Mouse (Mus musculus) E14TG2a.4 (cell line): Measurements from ENCODE around the gene Pthlh.
"Not testable (repeated sequence)": the region's sequence is repeated elsewhere in the genome, so short reads cannot be mapped to it uniquely, and the experiment has no call there.

Experiments used
- H3K27me3 ChIP-seq: 2 replicates; pipeline ENCODE4 v1.6.1; 2014; ENCODE audit warnings: low read length, control low read depth; ENCODE audit not compliant: insufficient read depth
- H3K36me3 ChIP-seq: 2 replicates; pipeline ENCODE4 v1.6.1; 2014; ENCODE audit warnings: low read length, control low read depth; ENCODE audit not compliant: insufficient read depth
- H3K4me1 ChIP-seq: replicated peaks from 2 replicates; pipeline ENCODE4 v1.6.1; 2014; ENCODE audit warnings: low read depth, low read length, control low read depth
- H3K4me3 ChIP-seq: replicated peaks from 2 replicates; pipeline ENCODE4 v1.5.1; 2014; ENCODE audit warnings: mild to moderate bottlenecking, low read length
- H3K9me3 ChIP-seq: 2 replicates; pipeline ENCODE4 v1.6.1; 2014; ENCODE audit warnings: low read length, control low read depth
- CTCF ChIP-seq: conservative IDR thresholded peaks from 2 replicates; pipeline ENCODE4 v1.5.1; 2014; ENCODE audit warnings: low read length
- NANOG ChIP-seq: IDR thresholded peaks from 2 replicates; pipeline ENCODE4 v1.6.1; 2014; ENCODE audit warnings: borderline replicate concordance, low read length, mixed read lengths
- POU5F1 ChIP-seq: IDR thresholded peaks from 2 replicates; pipeline ENCODE4 v1.6.1; 2014; ENCODE audit warnings: low read length, borderline replicate concordance

The Pthlh gene

GRCm38 (mm10) chr6:147263587-147264565 is at the start of gene Pthlh:
Gene Pthlh (minus strand): TSS chr6:147264183.
- Histone ChIP-seq H3K36me3 (no peaks in the 10 kb centered on the region), H3K9me3 (no peaks in the 10 kb centered on the region), H3K27me3 (peaks cover 79% of the 10 kb centered on the region), H3K4me1 (peaks cover 20% of the 10 kb centered on the region), H3K4me3 (peak within 1 kb of the TSS; percentile 77)
- no peak for TF ChIP-seq CTCF
- TF ChIP-seq NANOG: no peak
- TF ChIP-seq POU5F1: no peak

DNA sequence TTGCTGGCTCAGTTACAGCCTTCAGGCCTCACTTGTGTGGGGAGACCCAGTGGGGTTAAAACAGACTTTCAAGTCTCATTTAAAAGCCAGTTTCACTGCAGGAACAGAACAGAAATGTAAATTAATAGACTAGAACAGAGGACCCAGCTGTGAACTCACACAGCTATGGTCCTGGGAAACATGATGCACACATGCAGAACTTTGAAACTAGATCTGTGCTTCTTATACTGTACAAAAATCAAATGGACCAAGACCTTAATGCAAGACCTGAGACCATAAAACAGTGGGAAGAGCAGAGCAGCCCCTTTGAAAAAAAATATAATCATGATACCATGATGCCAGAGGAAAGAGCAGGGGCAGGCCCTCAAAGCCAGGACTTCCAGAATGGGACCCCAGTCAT is 49.3 kb upstream of the Pthlh start:
- no peak overlapping the region for H3K4me3 ChIP-seq
- no peaks in the 10 kb centered on the region for H3K36me3 ChIP-seq
- no peaks in the 10 kb centered on the region for H3K27me3 ChIP-seq
- no peaks in the 10 kb centered on the region for H3K9me3 ChIP-seq
- TF ChIP-seq NANOG: no peak
- TF ChIP-seq POU5F1: no peak
- TF ChIP-seq CTCF: no peak
- H3K4me1 ChIP-seq: no peaks in the 10 kb centered on the region

- Histone ChIP-seq H3K36me3 (no peaks in the 10 kb centered on the region), H3K9me3 (no peaks in the 10 kb centered on the region)
- TF ChIP-seq CTCF (no peak), NANOG (no peak), POU5F1 (no peak)
Observed at GRCm38 (mm10) chr6:147310435-147310978, 46.5 kb upstream of the Pthlh start.

GRCm38 (mm10) chr6:147310035-147310434 is 46.1 kb upstream of the Pthlh start:
- TF ChIP-seq CTCF (no peak), NANOG (no peak), POU5F1 (no peak)
- Histone ChIP-seq H3K27me3 (no peaks in the 10 kb centered on the region), H3K36me3 (no peaks in the 10 kb centered on the region), H3K4me1 (no peaks in the 10 kb centered on the region), H3K9me3 (no peaks in the 10 kb centered on the region), H3K4me3 (no peak overlapping the region)

More at GRCm38 (mm10) chr6:147310435-147310978, 46.5 kb upstream of the Pthlh start:
- Histone ChIP-seq H3K27me3 (no peaks in the 10 kb centered on the region), H3K4me3 (no peak overlapping the region), H3K4me1 (no peaks in the 10 kb centered on the region)

DNA sequence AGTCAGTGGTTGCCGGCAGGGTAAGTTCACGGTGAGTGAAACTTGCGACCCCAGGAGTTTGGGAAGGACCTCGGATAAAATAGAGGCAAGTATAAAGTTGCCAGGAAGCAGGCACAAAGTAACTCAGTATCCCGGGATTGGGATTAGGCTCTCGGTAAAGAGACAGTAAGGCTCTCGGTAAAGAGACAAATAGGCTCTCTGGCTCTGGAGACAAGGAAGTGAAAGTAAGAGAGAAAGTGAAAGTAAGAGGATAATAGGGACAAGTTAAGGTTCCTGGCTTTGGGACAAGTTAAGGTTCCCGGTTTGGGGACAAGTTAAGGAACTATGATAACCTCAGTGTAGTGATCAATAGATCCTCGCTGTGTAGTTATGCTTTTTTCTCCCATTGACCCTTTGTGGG is 40.3 kb upstream of the Pthlh start:
- H3K4me1 ChIP-seq, H3K27me3 ChIP-seq, H3K4me3 ChIP-seq, H3K36me3 ChIP-seq, H3K9me3 ChIP-seq: not testable (repeated sequence)

- H3K4me3 ChIP-seq: no peak overlapping the region
- TF ChIP-seq NANOG (no peak), POU5F1 (no peak), CTCF (no peak)
- no peaks in the 10 kb centered on the region for H3K27me3 ChIP-seq
- H3K9me3 ChIP-seq: no peaks in the 10 kb centered on the region
- H3K4me1 ChIP-seq: no peaks in the 10 kb centered on the region
- no peaks in the 10 kb centered on the region for H3K36me3 ChIP-seq
Observed at GRCm38 (mm10) chr6:147299607-147300006, 35.6 kb upstream of the Pthlh start.

DNA sequence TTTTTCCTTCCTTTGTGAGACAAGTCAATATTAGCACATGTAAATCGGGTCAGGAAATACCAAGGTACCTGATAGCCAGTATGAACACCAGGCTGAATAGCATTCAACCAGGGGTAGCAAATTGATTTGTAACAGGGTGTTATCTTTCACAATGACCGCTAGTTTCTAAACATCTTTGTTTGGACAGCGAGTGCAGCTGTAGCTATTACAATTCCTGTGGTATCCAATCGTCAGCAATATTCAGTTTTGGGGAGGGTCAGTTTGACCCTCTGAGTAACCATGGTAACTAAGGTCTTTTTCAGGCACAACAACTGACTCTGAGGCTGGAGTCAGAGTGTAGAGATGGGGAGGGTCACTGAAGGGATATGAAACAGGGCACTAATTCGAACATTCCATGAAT is 15.3 kb upstream of the Pthlh start:
- Histone ChIP-seq H3K27me3 (no peaks in the 10 kb centered on the region), H3K4me1 (no peaks in the 10 kb centered on the region), H3K4me3 (no peak overlapping the region), H3K9me3 (peaks cover 5% of the 10 kb centered on the region), H3K36me3 (no peaks in the 10 kb centered on the region)
- TF ChIP-seq CTCF (no peak), POU5F1 (no peak), NANOG (no peak)

GRCm38 (mm10) chr6:147268143-147268790 is 4.3 kb upstream of the Pthlh start:
- H3K36me3 ChIP-seq: no peaks in the 10 kb centered on the region
- no peaks in the 10 kb centered on the region for H3K9me3 ChIP-seq
- no peak overlapping the region for H3K4me3 ChIP-seq
- H3K27me3 ChIP-seq: peaks cover 62% of the 10 kb centered on the region
- H3K4me1 ChIP-seq: peaks cover 14% of the 10 kb centered on the region
- no peak for TF ChIP-seq POU5F1
- TF ChIP-seq CTCF: no peak
- TF ChIP-seq NANOG: no peak
